Mouse (Mus musculus) liver, embryonic 15.5 days (tissue): ENCODE results near the gene Siglec1. TPM values are rescaled to one million over a fixed set of nuclear protein-coding genes. Genes with fewer than 3 reads are reported as not detected.
"Not testable (repeated sequence)": the region's sequence is repeated elsewhere in the genome, so short reads cannot be mapped to it uniquely, and the experiment has no call there.

Source experiments
- ATAC-seq: fragments of 200-750 bp; cut with Nextera tagmentation; 2 replicates; pipeline ENCODE4 v1.8.0; 2017; ENCODE audit warnings: moderate number of reproducible peaks, mild to moderate bottlenecking, moderate library complexity; ENCODE audit not compliant: insufficient read depth
- H3K27ac ChIP-seq: fragments of 300-500 bp; sonication (generic); replicated peaks from 2 replicates; pipeline ENCODE4 v1.5.1; 2015; ENCODE audit warnings: mild to moderate bottlenecking, inconsistent platforms
- H3K27me3 ChIP-seq: fragments of 300-500 bp; sonication (generic); 2 replicates; pipeline ENCODE4 v1.6.1; 2015; ENCODE audit warnings: mild to moderate bottlenecking, inconsistent platforms
- H3K36me3 ChIP-seq: fragments of 300-500 bp; sonication (generic); replicated peaks from 2 replicates; pipeline ENCODE4 v1.6.1; 2015; ENCODE audit warnings: moderate library complexity, mild to moderate bottlenecking, inconsistent platforms
- H3K4me1 ChIP-seq: fragments of 300-500 bp; sonication (generic); replicated peaks from 2 replicates; pipeline ENCODE4 v1.6.1; 2015; ENCODE audit warnings: inconsistent platforms
- H3K4me2 ChIP-seq: fragments of 300-500 bp; sonication (generic); 2 replicates; pipeline ENCODE4 v1.6.1; 2015; ENCODE audit warnings: moderate library complexity, mild to moderate bottlenecking, inconsistent platforms
- H3K4me3 ChIP-seq: fragments of 300-500 bp; sonication (generic); replicated peaks from 2 replicates; pipeline ENCODE4 v1.5.1; 2015; ENCODE audit warnings: mild to moderate bottlenecking, inconsistent platforms
- H3K9ac ChIP-seq: fragments of 300-500 bp; sonication (generic); 2 replicates; pipeline ENCODE4 v1.6.1; 2015; ENCODE audit warnings: moderate library complexity, mild to moderate bottlenecking, inconsistent platforms
- H3K9me3 ChIP-seq: fragments of 300-500 bp; sonication (generic); replicated peaks from 2 replicates; pipeline ENCODE4 v1.6.1; 2016; ENCODE audit warnings: inconsistent platforms
- WGBS: fragments of 180-500 bp; shearing (Covaris S2); methylation state at CpG from one replicate; pipeline ENCODE4 v1.1.7; 2015; ENCODE audit warnings: mixed read lengths; ENCODE audit not compliant: insufficient replicate concordance; 5-methylcytosine and 5-hydroxymethylcytosine counted together
- polyA plus RNA-seq: library from polyadenylated mRNA; unstranded; fragments of >200 nt; fragmentation: Nextera tagmentation; extraction: Ambion mirVana; gene quantifications from 2 replicates; pipeline ENCODE4 v1.2.1, GENCODE M21; 2015

Gene Siglec1
- polyA plus RNA-seq, 1 experiment from 2014 or later, result 1.5 TPM

DNA sequence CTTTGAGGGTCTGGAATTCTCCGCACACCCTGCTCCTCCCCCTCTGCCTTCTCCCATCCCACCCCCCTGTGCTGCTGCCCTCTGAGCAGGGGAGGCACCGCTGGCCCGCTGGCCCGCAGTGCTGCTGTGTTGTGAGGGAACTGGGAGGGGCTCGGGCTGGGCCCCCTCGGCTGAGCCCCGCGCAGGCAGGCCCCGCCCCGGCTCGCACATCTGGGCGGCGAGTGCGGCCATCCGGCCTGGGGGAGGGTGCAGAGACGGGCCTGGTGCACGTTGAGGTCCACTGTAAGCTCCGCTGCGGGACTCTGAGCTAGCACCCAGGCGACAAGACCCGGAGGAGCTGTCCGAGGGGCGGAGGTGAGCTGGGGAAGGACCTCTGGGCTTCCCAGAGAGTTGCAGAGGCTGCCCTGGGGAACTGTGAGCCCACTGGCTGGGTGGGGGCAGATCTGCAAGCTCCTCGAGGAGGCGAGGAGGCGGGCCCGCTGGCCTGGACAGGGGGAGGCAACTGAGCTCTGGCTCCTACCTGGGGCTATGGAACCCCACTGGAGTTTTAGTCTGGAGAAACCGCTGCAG is 40.7 kb upstream of the Siglec1 start, which contains the start of gene Hspa12b:
TSS of gene Hspa12b (plus strand) at position 120 of the 570 bp plus-strand sequence.
- Histone ChIP-seq H3K4me3 (peak within 1 kb of the TSS; percentile 59), H3K4me1 (peaks cover 75% of the 10 kb centered on the region), H3K27ac (peak within 1 kb of the TSS; percentile 49), H3K9ac (peak within 1 kb of the TSS; percentile 63), H3K36me3 (no peaks in the 10 kb centered on the region), H3K4me2 (peak within 1 kb of the TSS; percentile 82), H3K27me3 (peaks cover 29% of the 10 kb centered on the region), H3K9me3 (no peaks in the 10 kb centered on the region)
- peak; percentile 74 for ATAC-seq
- WGBS, result under 1% methylated on average over 28 of the region's 28 CpGs

GRCm38 (mm10) chr2:131125964-131126815 is 39.6 kb upstream of the Siglec1 start:
- H3K4me2 ChIP-seq, result peak overlapping the region; percentile 82; the same call in 1 of the 2 replicates
- 55% methylated on average over 9 of the region's 9 CpGs for WGBS
- H3K36me3 ChIP-seq, result no peaks in the 10 kb centered on the region
- peak overlapping the region; percentile 63; the same call in 1 of the 2 replicates for H3K9ac ChIP-seq
- H3K4me1 ChIP-seq, result peaks cover 64% of the 10 kb centered on the region
- peaks cover 29% of the 10 kb centered on the region for H3K27me3 ChIP-seq
- 0 out of 2 replicates have a peak overlapping the region, but pooled peaks have one; percentile 49 for H3K27ac ChIP-seq
- no peak for ATAC-seq
- H3K9me3 ChIP-seq, result no peaks in the 10 kb centered on the region
- H3K4me3 ChIP-seq, result no peak overlapping the region

- ATAC-seq, result no peak
- Histone ChIP-seq H3K9me3 (no peaks in the 10 kb centered on the region), H3K27ac (no peak overlapping the region), H3K9ac (no peak overlapping the region), H3K36me3 (no peaks in the 10 kb centered on the region), H3K4me2 (no peak overlapping the region), H3K27me3 (peaks cover 32% of the 10 kb centered on the region), H3K4me1 (peaks cover 60% of the 10 kb centered on the region), H3K4me3 (no peak overlapping the region)
- WGBS, result 78% methylated on average over 9 of the region's 9 CpGs
These were observed 38.8 kb upstream of the Siglec1 start for GRCm38 (mm10) chr2:131125157-131125963.

GRCm38 (mm10) chr2:131124166-131124565 is 37.6 kb upstream of the Siglec1 start:
- no peak overlapping the region for H3K27ac ChIP-seq
- H3K9ac ChIP-seq, result no peak overlapping the region
- peaks cover 35% of the 10 kb centered on the region for H3K27me3 ChIP-seq
- no peak overlapping the region for H3K4me2 ChIP-seq
- H3K36me3 ChIP-seq, result no peaks in the 10 kb centered on the region
- H3K9me3 ChIP-seq, result no peaks in the 10 kb centered on the region
- H3K4me3 ChIP-seq, result no peak overlapping the region
- 15% methylated on average over 3 of the region's 3 CpGs for whole genome bisulfite sequencing
- peaks cover 49% of the 10 kb centered on the region for H3K4me1 ChIP-seq
- ATAC-seq, result no peak

- no peak for ATAC-seq
- 57% methylated on average over 2 of the region's 2 CpGs for WGBS
- Histone ChIP-seq H3K4me2 (no peak overlapping the region), H3K36me3 (no peaks in the 10 kb centered on the region), H3K27me3 (peaks cover 26% of the 10 kb centered on the region), H3K9me3 (no peaks in the 10 kb centered on the region), H3K4me3 (no peak overlapping the region), H3K9ac (no peak overlapping the region), H3K27ac (no peak overlapping the region), H3K4me1 (peaks cover 4% of the 10 kb centered on the region; the same call in 1 of the 2 replicates)
These were observed 32.5 kb upstream of the Siglec1 start for GRCm38 (mm10) chr2:131118968-131119574.

DNA sequence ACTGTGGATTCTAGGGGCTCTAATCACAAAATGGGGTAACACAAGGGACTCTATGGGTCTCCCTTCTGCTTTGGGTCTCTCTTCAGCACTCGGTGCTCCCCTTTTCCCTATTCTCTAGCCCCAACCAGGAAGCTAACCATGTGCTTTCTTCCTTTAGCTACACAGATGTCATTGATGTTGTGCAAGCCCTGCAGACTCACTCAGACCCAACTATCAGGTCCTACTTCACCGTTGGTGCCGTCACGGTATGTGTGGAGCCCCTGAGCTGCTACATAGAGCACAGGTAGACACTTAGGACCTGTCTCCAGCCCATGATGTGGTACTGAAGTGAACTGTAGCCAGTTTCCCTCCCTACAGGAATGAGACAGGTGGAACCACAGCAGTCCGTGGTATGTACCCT is 19.4 kb upstream of the Siglec1 start:
- WGBS, result 67% methylated on average over 5 of the region's 5 CpGs
- no peaks in the 10 kb centered on the region for H3K36me3 ChIP-seq
- H3K9ac ChIP-seq, result no peak overlapping the region
- no peaks in the 10 kb centered on the region for H3K9me3 ChIP-seq
- H3K27ac ChIP-seq, result no peak overlapping the region
- H3K4me2 ChIP-seq, result no peak overlapping the region
- H3K4me3 ChIP-seq, result no peak overlapping the region
- no peak for ATAC-seq
- H3K4me1 ChIP-seq, result no peaks in the 10 kb centered on the region
- peaks cover 52% of the 10 kb centered on the region for H3K27me3 ChIP-seq

DNA sequence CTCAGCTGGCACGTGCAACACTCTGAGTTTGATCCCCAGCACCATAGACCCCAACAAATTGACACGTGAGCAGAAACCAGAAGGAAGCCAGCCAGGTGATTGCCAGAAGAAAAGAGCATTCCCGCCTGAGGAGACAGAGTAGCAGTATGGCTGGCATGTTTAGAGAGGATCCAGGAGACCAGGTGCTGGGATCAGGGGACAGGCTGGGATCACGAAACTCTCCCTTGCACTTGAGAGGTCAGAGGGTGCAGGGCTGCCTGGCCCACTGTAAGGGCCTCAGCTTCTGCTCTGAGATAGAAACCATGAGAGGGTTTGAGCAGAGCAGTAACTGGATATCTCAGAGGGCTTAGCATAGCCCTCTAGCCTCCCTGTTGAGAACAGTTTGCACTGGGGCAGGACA is 18.5 kb upstream of the Siglec1 start:
- H3K4me2 ChIP-seq, ATAC-seq, H3K36me3 ChIP-seq, H3K27ac ChIP-seq, H3K4me3 ChIP-seq, H3K9me3 ChIP-seq, H3K4me1 ChIP-seq, H3K9ac ChIP-seq: not testable (repeated sequence)
- 57% methylated on average over 4 of the region's 4 CpGs for WGBS
- H3K27me3 ChIP-seq, result peaks cover 49% of the 10 kb centered on the region

DNA sequence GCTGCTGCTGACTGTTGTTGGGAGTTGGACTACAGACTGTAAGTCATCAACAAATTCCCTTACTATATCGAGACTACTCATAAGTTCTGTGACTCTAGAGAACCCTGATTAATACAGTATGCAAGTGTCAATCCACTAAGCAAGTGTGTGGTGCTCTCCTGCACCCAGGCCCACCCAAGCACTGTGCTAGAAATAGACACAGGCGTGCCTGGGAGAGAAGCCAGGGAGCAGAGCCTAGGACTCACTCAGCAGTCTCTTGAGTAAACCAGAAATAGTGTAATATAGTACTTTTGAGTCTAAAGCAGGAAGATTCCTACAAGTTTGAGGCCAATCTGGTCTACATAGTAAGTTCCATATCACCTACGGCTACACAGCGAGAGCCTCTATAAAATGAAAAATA is 17.5 kb upstream of the Siglec1 start:
- no peak overlapping the region for H3K9ac ChIP-seq
- H3K4me1 ChIP-seq, result no peaks in the 10 kb centered on the region
- 67% methylated on average over 4 of the region's 4 CpGs for WGBS
- H3K4me2 ChIP-seq, result no peak overlapping the region
- no peaks in the 10 kb centered on the region for H3K9me3 ChIP-seq
- no peak overlapping the region for H3K4me3 ChIP-seq
- H3K36me3 ChIP-seq, result no peaks in the 10 kb centered on the region
- H3K27me3 ChIP-seq, result peaks cover 46% of the 10 kb centered on the region
- no peak for ATAC-seq
- no peak overlapping the region for H3K27ac ChIP-seq

- WGBS, result 44% methylated on average over 3 of the region's 3 CpGs
- peaks cover 28% of the 10 kb centered on the region for H3K27me3 ChIP-seq
- H3K4me2 ChIP-seq, result no peak overlapping the region
- no peak overlapping the region for H3K4me3 ChIP-seq
- H3K4me1 ChIP-seq, result peaks cover 11% of the 10 kb centered on the region
- no peaks in the 10 kb centered on the region for H3K9me3 ChIP-seq
- H3K9ac ChIP-seq, result no peak overlapping the region
- no peak for ATAC-seq
- H3K27ac ChIP-seq, result no peak overlapping the region
- no peaks in the 10 kb centered on the region for H3K36me3 ChIP-seq
These were observed 15.0 kb upstream of the Siglec1 start for GRCm38 (mm10) chr2:131101530-131101929.

GRCm38 (mm10) chr2:131097087-131097486 is 10.5 kb upstream of the Siglec1 start:
- peak overlapping the region; percentile 97 for H3K27ac ChIP-seq
- 0 out of 2 replicates have a peak, but pooled peaks cover 5% of the 10 kb centered on the region for H3K27me3 ChIP-seq
- 69% methylated on average over 4 of the region's 4 CpGs for WGBS
- no peak overlapping the region; the same call in 1 of the 2 replicates for H3K4me3 ChIP-seq
- H3K4me2 ChIP-seq, result peak overlapping the region; percentile 58; the same call in 1 of the 2 replicates
- H3K9me3 ChIP-seq, result no peaks in the 10 kb centered on the region
- no peaks in the 10 kb centered on the region for H3K36me3 ChIP-seq
- no peak for ATAC-seq
- peaks cover 33% of the 10 kb centered on the region for H3K4me1 ChIP-seq
- no peak overlapping the region for H3K9ac ChIP-seq
